Mouse (Mus musculus) heart, postnatal 0 days (tissue): ENCODE data around the gene Mien1.

Experiments
- CTCF ChIP-seq: IDR thresholded peaks from 2 replicates; pipeline ENCODE4 v1.5.1; 2016; ENCODE audit warnings: antibody characterized with exemption, control low read depth, low read depth
- EP300 ChIP-seq: IDR thresholded peaks from 2 replicates; pipeline ENCODE4 v1.6.1; 2016; ENCODE audit warnings: antibody characterized with exemption, low read depth

- TF ChIP-seq CTCF: no peak
- no peak for TF ChIP-seq EP300
Observed at GRCm38 (mm10) chr11:98392645-98393044, 46.1 kb downstream of the Mien1 start.
